8 mouse cellular contexts compared by ENCODE assay signal in the genomic region with DNA sequence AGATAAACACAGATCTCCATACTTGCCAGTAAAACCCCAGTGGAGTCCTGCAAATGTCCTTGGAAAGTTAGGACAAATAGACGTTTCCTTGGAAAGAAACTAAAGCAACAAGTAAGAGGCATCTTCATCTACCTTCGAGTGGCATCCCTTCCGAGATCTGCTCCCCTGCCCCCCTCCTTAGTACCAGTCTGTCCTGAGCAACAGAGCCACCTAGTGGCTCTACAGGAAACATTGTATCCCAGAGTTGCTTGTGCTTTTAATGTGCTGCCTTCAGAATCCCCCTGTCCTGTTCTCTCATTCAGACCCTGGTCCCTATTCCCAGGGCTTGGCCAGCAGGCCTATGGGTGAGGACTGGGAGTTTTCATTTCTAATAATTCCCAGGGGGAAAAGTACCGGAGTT.
DNase-seq lines count a peak whose midpoint lies in the region; ATAC-seq and TF ChIP-seq lines count a peak whose summit lies in the region.

No protein-coding gene starts in this region.

- 29% methylated on average over 4 of the region's 4 CpGs for WGBS in hindbrain, postnatal 0 days
- 30% methylated on average over 4 of the region's 4 CpGs for WGBS in hindbrain, embryonic 14.5 days

- H3K9me3 ChIP-seq in hindbrain, postnatal 0 days (ENCODE audit: low read length), result no peaks in the 10 kb centered on the region
- no peaks in the 10 kb centered on the region for H3K9me3 ChIP-seq in hindbrain, embryonic 14.5 days (ENCODE audit: control insufficient read depth, low read length)

- no peak overlapping the region for H3K27ac ChIP-seq in hindbrain, postnatal 0 days
- H3K27ac ChIP-seq in hindbrain, embryonic 14.5 days, result no peak overlapping the region

- no peak for ATAC-seq in hindbrain, postnatal 0 days
- no peak for ATAC-seq in hindbrain, embryonic 14.5 days (ENCODE audit: low FRiP score)

- no peaks in the 10 kb centered on the region for H3K4me1 ChIP-seq in hindbrain, postnatal 0 days (ENCODE audit: insufficient read depth, low read length)
- no peaks in the 10 kb centered on the region for H3K4me1 ChIP-seq in hindbrain, embryonic 14.5 days (replicated peaks; ENCODE audit: control insufficient read depth, insufficient read depth, low read length)

- no peak overlapping the region for H3K9ac ChIP-seq in hindbrain, postnatal 0 days (replicated peaks; ENCODE audit: low read length)
- H3K9ac ChIP-seq in hindbrain, embryonic 14.5 days, result no peak overlapping the region

- no peak overlapping the region for H3K4me2 ChIP-seq in hindbrain, postnatal 0 days (ENCODE audit: low read depth, low read length)
- H3K4me2 ChIP-seq in hindbrain, embryonic 14.5 days (replicated peaks), result no peak overlapping the region

- H3K36me3 ChIP-seq in hindbrain, postnatal 0 days (ENCODE audit: insufficient read depth, low read length), result no peaks in the 10 kb centered on the region
- H3K36me3 ChIP-seq in hindbrain, embryonic 14.5 days (replicated peaks; ENCODE audit: control insufficient read depth, insufficient read depth), result no peaks in the 10 kb centered on the region

- no peaks in the 10 kb centered on the region for H3K27me3 ChIP-seq in hindbrain, postnatal 0 days (ENCODE audit: insufficient read depth, low read length)
- H3K27me3 ChIP-seq in hindbrain, embryonic 14.5 days (ENCODE audit: control insufficient read depth, insufficient read depth, low read length), result no peaks in the 10 kb centered on the region

- peak; percentile 66 for TF ChIP-seq CTCF in hindbrain, postnatal 0 days (IDR thresholded peaks at IDR 0.05; ENCODE audit: low read depth)

- H3K4me3 ChIP-seq in hindbrain, postnatal 0 days (ENCODE audit: low read length), result no peak overlapping the region
- no peak overlapping the region for H3K4me3 ChIP-seq in hindbrain, embryonic 14.5 days (replicated peaks; ENCODE audit: low read length)

- DNase-seq in hindbrain, postnatal 0 days (ENCODE audit: low spot score), result peak; percentile 50
- DNase-seq in hindbrain, embryonic 14.5 days (ENCODE audit: low spot score), result no peak
- DNase-seq in right cerebral cortex, postnatal 10 days (ENCODE audit: low spot score in 2 of 2), result peak; percentile 31 to 37
- DNase-seq in right cerebral cortex, adult 2 months (ENCODE audit: low spot score in 2 of 2), result no peak
- peak; percentile 28 for DNase-seq in embryo, embryonic 9.5 days (ENCODE audit: extremely low spot score)
- peak; percentile 11 for DNase-seq in right cerebral cortex, postnatal 4 days
- no peak for DNase-seq in spleen, postnatal 4 days (ENCODE audit: low spot score in 2 of 2)
- no peak for DNase-seq in spleen, adult 12 weeks (ENCODE audit: low spot score)

Comparison
In these comparisons a context has a peak if more than half of its experiments do, and no peak if none do; other contexts are left out.
1. DNase-seq: peak in hindbrain, postnatal 0 days (single experiment), right cerebral cortex, postnatal 10 days (2 of 2), embryo, embryonic 9.5 days (single experiment) and right cerebral cortex, postnatal 4 days (single experiment); none in hindbrain, embryonic 14.5 days (single experiment), right cerebral cortex, adult 2 months (0 of 2), spleen, postnatal 4 days (0 of 2) and spleen, adult 12 weeks (single experiment).